Mouse (Mus musculus) Muller cell, postnatal 12 days (primary cell): ENCODE measurements around the gene Ncf1.

ENCODE experiments used
- DNase-seq: peaks from one replicate; pipeline ENCODE4 v3.0.0-alpha.2; 2015; ENCODE audit errors: inconsistent ontology term

The Ncf1 gene

GRCm38 (mm10) chr5:134209931-134210554 is 19.4 kb downstream of the Ncf1 start:
- DNase-seq, result no peak

GRCm38 (mm10) chr5:134206721-134207120 is 22.7 kb downstream of the Ncf1 start:
- no peak for DNase-seq

- no peak for DNase-seq
These were observed 35.8 kb downstream of the Ncf1 start for GRCm38 (mm10) chr5:134193664-134194063.

- peak; percentile 21 for DNase-seq
These were observed 40.9 kb downstream of the Ncf1 start for GRCm38 (mm10) chr5:134188571-134188970.

GRCm38 (mm10) chr5:134186961-134187731 is 42.3 kb downstream of the Ncf1 start:
- peak; percentile 28 for DNase-seq

- no peak for DNase-seq
These were observed 43.4 kb downstream of the Ncf1 start for GRCm38 (mm10) chr5:134186059-134186458.

DNA sequence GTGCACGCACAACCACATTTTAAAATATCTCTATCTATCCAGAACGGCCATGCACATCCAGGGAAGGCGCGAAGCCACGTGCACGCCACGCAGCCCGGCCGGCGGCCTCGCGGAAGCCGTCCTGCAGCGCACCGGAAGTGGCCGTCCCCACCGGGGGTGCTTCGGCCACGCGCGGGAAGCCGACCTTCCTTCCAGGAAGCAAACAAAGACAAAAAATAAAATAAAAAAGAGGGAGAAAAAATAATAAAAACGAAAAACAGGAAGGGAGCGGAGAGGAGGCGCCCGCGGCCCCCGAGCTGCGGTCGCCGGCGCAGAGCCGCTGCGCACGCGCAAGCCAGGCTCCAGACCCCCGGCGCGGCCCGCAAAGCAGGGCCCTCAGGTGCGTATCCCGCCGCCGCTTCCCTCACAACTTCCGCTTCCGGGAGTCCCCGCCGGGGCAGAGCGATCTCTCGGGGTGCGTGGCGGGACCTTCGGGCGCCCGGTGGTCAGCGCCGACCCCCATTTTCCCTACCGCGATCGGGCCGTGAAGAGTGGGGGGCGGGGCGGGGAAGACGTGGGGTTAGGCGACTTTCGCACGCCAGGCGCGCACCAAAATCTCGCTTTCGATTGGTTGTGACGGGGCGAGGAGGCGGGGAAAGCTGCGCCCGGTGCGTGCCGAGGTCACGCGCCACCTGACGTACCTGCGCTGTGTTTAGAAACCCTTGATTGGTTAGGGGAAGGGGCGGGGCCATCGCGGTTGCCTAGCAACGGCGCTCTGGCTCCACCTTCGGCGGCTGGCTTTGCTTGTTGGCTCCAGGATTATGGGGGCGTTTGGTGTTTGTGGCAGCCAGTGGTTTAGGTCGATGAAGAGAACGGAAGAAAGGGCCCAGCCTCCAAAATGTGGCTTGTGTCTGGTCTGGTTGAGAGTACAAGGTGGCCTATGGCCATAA is 45.3 kb downstream of the Ncf1 start, which contains the start of gene Gtf2ird2:
Gtf2ird2 (plus strand) TSS at position 140 of the 929 bp plus-strand sequence.
- peak; percentile 100 for DNase-seq

DNA sequence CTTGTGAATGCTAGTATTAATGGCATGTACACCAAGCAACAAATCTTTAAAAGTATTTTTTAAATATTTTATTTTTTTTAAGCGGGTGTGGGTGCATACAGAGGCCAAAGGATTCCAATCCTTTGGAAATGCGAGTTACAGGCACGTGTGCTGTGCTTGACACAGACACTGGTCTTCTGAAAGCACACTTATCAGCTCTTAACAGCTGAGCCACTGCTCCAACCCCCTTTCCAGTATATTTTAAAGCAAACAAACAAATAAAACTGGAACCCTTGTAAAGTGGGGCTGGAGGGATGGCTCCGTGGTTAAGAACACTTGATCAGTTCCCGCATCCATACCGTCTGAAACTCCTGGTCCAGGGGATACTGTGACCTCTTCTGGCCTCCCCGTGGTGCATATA is 46.3 kb downstream of the Ncf1 start:
- no peak for DNase-seq

DNA sequence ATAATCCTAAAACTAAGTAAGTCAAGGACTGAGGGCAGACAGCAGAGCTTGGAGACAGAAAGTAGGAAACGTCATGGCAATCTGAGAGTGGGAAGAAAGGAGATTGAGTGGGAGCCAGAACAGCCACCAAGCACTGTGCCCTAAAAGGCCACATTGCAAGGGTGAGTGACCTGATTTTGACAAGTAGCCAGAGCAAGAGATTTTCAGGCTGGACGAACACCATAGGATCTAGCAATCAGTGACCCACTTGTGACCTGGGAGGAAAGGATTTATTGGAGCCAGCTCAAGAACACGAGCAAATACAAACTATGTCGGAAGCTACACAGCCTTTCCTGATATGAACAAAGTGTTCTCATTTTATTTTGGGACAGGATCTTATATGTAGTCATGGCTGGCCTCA is 46.7 kb downstream of the Ncf1 start:
- peak; percentile 44 for DNase-seq

GRCm38 (mm10) chr5:134182172-134182571 is 47.3 kb downstream of the Ncf1 start:
- no peak for DNase-seq

GRCm38 (mm10) chr5:134179871-134180270 is 49.6 kb downstream of the Ncf1 start:
- peak; percentile 71 for DNase-seq

DNA sequence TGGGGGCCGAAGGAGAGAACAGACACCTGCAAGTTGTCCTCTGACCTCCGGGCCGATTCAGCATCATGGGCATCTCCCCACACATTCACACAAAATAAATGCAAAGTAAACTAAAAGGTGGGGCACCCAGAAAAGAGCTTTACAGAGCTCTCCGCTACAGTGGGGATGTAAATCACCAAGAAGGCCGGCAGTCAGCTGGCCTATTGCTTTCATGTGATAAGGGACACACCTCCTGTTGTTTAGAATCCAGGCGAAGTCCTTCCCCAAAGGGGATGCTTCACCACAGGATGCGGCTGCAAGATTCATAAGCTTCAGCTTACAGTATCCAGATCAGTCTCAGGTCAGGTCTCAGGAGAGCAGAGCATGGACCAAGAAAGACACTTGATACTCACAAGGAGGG is 50.9 kb downstream of the Ncf1 start:
- DNase-seq, result no peak

DNA sequence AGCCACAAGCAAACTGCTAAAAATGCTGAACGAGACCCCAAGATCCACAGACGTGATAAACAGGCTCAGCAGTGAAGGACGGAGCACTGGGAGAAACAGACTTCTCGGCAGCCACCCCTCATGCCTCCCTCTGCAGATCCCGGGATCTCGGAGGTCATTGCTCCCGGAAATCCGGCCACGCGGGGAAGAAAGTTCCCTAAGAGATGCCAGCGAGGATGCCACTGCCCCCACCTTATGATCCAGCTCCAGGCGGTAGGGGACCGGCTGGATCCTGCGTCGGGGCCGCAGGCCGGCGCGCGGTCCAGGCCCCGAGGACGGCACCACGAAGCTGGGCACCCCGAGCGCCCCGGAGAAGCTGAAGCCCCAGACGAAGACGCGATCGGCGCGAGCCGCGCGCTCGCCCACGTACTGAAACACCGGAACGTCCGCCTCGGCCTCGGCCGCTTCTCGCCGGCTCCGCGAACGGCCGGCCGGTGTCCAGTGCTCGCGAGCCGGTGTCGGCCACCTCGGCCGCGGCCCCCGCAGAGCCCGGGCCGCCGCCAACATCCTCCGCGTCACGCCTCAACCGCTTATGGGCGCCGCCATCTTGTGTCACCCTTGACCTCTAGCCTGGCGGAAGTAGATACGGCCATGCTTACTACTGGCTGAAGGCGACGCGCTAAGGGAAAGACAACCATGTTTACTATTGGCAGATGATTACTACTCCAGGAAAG is 53.1 kb downstream of the Ncf1 start, which contains the start of gene Rcc1l:
Rcc1l (minus strand) TSS at position 606 of the 713 bp plus-strand sequence.
- peak; percentile 86 for DNase-seq

DNA sequence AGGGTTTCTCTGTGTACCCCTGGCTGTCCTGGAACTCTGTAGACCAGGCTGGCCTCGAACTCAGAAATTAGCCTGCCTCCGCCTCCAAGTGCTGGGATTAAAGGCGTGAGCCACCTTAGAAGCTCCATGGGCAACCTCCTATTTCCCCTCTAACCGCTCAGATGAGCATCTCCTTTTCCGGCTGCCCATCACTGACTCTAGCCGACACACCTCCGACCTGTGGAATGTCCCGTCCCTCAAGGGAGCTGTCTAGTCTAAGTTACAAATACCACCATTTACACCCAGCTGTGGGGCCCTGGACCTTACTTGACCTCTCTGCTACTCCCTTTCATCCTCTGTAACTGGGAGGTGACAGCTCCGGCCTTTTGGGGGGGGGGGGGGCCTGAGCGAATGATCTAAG is 53.7 kb downstream of the Ncf1 start:
- no peak for DNase-seq

GRCm38 (mm10) chr5:134173206-134173605 is 56.2 kb downstream of the Ncf1 start:
- no peak for DNase-seq

- no peak for DNase-seq
These were observed 59.3 kb downstream of the Ncf1 start for GRCm38 (mm10) chr5:134170167-134170566.
